Mouse (Mus musculus): ENCODE measurements at regions not wholly inside any gene's neighbourhood (a gene's known extent, or its start where the extent isn't known, plus 50 kb on each side); places are given as distances from the start of the nearest gene placed in this dataset.

GRCm38 (mm10) chr1:151293311-151294050 is 50.8 kb upstream of the Ivns1abp start:
- TF ChIP-seq CTCF (IDR thresholded peaks at IDR 0.05; ENCODE audit: borderline replicate concordance, control insufficient read depth, extremely low read depth, insufficient read depth, low read length, poor library complexity) (no peak), POLR2A (IDR thresholded peaks at IDR 0.05; ENCODE audit: control insufficient read depth, extremely low read depth, insufficient read depth, low read length, poor library complexity) (no peak)

Measured in thymus, adult 2 months (tissue).